Mouse (Mus musculus) small intestine, adult 10 weeks (tissue): ENCODE data around the gene Olfr1221. TPM values are rescaled to one million over a fixed set of nuclear protein-coding genes. Genes with fewer than 3 reads are reported as not detected.

ENCODE experiments used
- polyA plus RNA-seq: library from polyadenylated mRNA; stranded (reverse); fragments of 350-450 nt; fragmentation: Illumina TruSeq; extraction: RNeasy Lipid Tissue Mini Kit (QIAGEN cat#74804); gene quantifications from one replicate; pipeline ENCODE4 v1.2.3, GENCODE M21; 2014; ENCODE audit warnings: low replicate concordance

Gene Olfr1221
- polyA plus RNA-seq = not detected

GRCm38 (mm10) chr2:89117183-89117582, at the start of gene Olfr1221:
Olfr1221 (minus strand) TSS chr2:89117283.

DNA sequence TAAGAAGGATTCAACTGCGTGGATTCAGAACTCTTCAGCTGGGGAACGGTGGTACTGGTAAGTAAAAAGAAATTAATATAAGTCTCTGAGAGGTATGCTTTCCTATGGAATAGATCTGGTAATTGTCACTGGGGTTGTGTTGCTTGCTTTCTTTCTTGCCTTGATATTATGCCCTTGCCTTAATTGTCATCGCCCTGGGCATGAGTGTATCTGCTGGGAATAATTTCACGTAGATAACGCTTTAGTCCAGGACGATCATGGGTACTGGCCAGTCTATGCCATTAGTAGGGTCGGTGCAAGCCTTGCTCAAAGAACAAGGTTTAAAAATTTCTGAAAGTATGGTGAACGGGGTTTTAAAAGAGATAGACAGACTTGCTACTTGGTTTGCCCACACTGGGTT, 46.9 kb upstream of the Olfr1221 start, which contains the start of gene Olfr1224-ps1:
Olfr1224-ps1 (minus strand) TSS at position 101 of the 400 bp plus-strand sequence.

GRCm38 (mm10) chr2:89151460-89151859, 34.4 kb upstream of the Olfr1221 start, which contains the start of gene Olfr1223:
Olfr1223 (minus strand) TSS chr2:89151560.

DNA sequence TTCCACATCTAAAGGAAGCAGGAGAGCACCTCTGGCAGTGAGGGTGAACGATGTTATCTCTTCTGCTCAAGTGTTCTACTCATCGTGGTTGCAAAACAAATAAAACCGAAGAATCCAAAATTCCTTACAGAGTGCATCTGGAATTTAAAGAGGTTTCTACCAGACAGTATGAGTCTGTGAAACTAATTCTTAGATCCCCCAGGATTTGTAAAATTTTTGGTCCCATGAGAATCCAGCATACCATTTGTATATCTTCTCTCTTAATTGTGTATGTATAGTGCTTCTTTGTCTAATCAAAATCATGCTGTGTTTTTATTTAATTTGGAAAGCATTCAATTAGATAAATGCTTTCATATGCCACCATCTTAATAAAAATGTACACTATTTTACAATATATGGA, 15.9 kb upstream of the Olfr1221 start, which contains the start of gene Olfr1222:
Olfr1222 (minus strand) TSS at position 101 of the 400 bp plus-strand sequence.

GRCm38 (mm10) chr2:89106735-89107134, 10.3 kb downstream of the Olfr1221 start, which contains the start of gene Olfr1220:
Olfr1220 (minus strand) TSS chr2:89106835.

GRCm38 (mm10) chr2:89083413-89083812, 33.7 kb downstream of the Olfr1221 start, which contains the start of gene Olfr1219:
Olfr1219 (minus strand) TSS chr2:89083513.

DNA sequence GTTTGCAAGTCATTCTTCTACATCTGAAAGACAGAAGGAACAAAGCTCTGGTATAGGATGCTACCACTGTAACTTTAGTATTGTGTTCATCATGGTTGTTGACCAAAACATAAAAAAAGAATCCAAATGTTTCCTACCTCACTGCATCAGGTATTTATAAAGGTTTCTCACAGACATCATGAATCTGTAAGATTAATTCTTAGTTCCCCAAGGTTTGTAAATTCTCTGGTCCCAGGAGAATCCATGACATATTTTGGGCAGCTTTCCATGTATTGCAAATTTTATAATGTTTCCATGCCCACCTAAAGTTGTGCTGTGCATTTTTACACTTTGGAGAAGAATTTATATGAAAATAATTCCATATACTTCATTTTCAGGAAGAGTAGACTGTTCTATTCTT, 56.0 kb downstream of the Olfr1221 start, which contains the start of gene Olfr1218:
Olfr1218 (minus strand) TSS at position 101 of the 400 bp plus-strand sequence.

Other genes with a start within 250 kb of the Olfr1221 start
- gene Olfr1208, start 215.0 kb downstream of the Olfr1221 start, polyA plus RNA-seq = not detected
- not detected for gene Olfr1209, start 202.1 kb downstream of the Olfr1221 start, polyA plus RNA-seq
- gene Olfr1211, start 179.2 kb downstream of the Olfr1221 start, polyA plus RNA-seq = not detected
- gene Olfr1212, start 163.3 kb downstream of the Olfr1221 start, polyA plus RNA-seq = not detected
- gene Gm13762, start 137.0 kb downstream of the Olfr1221 start, polyA plus RNA-seq = not detected
- gene Olfr1214, start 124.6 kb downstream of the Olfr1221 start, polyA plus RNA-seq = not detected
- not detected for gene Olfr1215, start 110.3 kb downstream of the Olfr1221 start, polyA plus RNA-seq
- gene Olfr1216, start 98.9 kb downstream of the Olfr1221 start, polyA plus RNA-seq = not detected
- gene Olfr1217, start 85.2 kb downstream of the Olfr1221 start, polyA plus RNA-seq = not detected
- not detected for gene Olfr1218, start 56.1 kb downstream of the Olfr1221 start, polyA plus RNA-seq
- not detected for gene Olfr1219, start 33.8 kb downstream of the Olfr1221 start, polyA plus RNA-seq
- gene Olfr1220, start 10.4 kb downstream of the Olfr1221 start, polyA plus RNA-seq = not detected
- gene Olfr1222, start 15.8 kb upstream of the Olfr1221 start, polyA plus RNA-seq = not detected
- gene Olfr1223, start 34.3 kb upstream of the Olfr1221 start, polyA plus RNA-seq = not detected
- gene Olfr1224-ps1, start 46.8 kb upstream of the Olfr1221 start, polyA plus RNA-seq = not detected
- not detected for gene Olfr1225, start 57.4 kb upstream of the Olfr1221 start, polyA plus RNA-seq
- not detected for gene Olfr1226, start 82.8 kb upstream of the Olfr1221 start, polyA plus RNA-seq
- gene Olfr1228, start 136.8 kb upstream of the Olfr1221 start, polyA plus RNA-seq = not detected
- gene Olfr1229, start 170.7 kb upstream of the Olfr1221 start, polyA plus RNA-seq = not detected
- not detected for gene Olfr1230, start 180.0 kb upstream of the Olfr1221 start, polyA plus RNA-seq
- gene Olfr1231, start 189.8 kb upstream of the Olfr1221 start, polyA plus RNA-seq = not detected
- gene Olfr1232, start 212.4 kb upstream of the Olfr1221 start, polyA plus RNA-seq = not detected
- not detected for gene Olfr1233, start 225.1 kb upstream of the Olfr1221 start, polyA plus RNA-seq
- gene Olfr1234, start 247.6 kb upstream of the Olfr1221 start, polyA plus RNA-seq = not detected